Mouse (Mus musculus): ENCODE data around the gene E2f6. TPM values are rescaled to one million over a fixed set of nuclear protein-coding genes. Genes with fewer than 3 reads are reported as not detected.

E2f6 gene
- polyA plus RNA-seq, 1 experiment from 2014 or later: 63.4 TPM

Small RNA genes lying within 50 kb of the gene (microRNA-seq; reads per million reads assigned to microRNA genes)
- not detected for gene Gm44305

Other genes with a start within 250 kb of the E2f6 start
- 3.3 and 4.6 TPM in 2 replicates for gene Lpin1, start 200.0 kb upstream of the E2f6 start, polyA plus RNA-seq (2016; fragmentation: Nextera tagmentation; extraction: Ambion mirVana)
- not detected in 2 replicates for gene Ntsr2, start 157.6 kb upstream of the E2f6 start, polyA plus RNA-seq (2016; fragmentation: Nextera tagmentation; extraction: Ambion mirVana)
- gene Greb1, start 10.1 kb upstream of the E2f6 start, polyA plus RNA-seq (2016; fragmentation: Nextera tagmentation; extraction: Ambion mirVana): 5.5 TPM in 2 replicates
- 16.9 and 19.6 TPM in 2 replicates for gene Rock2, start 83.9 kb downstream of the E2f6 start, polyA plus RNA-seq (2016; fragmentation: Nextera tagmentation; extraction: Ambion mirVana)
- 4.1 and 4.4 TPM in 2 replicates for gene Pqlc3, start 189.4 kb downstream of the E2f6 start, polyA plus RNA-seq (2016; fragmentation: Nextera tagmentation; extraction: Ambion mirVana)
- 0.18 and 0.19 TPM in 2 replicates for gene 2410004P03Rik, start 200.8 kb downstream of the E2f6 start, polyA plus RNA-seq (2016; fragmentation: Nextera tagmentation; extraction: Ambion mirVana)